8 mouse cellular contexts compared by ENCODE assay signal in the genomic region with DNA sequence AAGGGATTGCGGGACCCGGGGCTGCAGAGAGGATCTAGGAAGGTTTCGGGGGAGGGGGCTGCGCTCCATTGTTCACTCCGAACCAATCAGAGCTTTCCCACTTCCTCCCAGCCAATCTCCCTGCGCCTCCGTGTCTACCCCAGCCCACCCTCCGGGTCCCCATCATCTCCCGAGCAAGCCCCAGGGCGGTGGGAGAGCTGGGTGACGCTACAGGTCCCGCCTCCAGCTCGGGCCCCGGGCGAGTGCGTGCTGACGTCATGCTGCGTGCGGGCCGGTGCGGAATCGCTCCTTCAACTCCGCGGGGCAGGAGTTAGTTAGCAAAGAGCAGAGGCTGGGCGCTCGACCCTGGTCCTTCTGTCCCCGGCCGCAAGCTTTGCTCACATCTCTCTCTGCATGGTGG. TPM values are rescaled to one million over a fixed set of nuclear protein-coding genes. Genes with fewer than 3 reads are reported as not detected.
DNase-seq lines count a peak whose midpoint lies in the region; ATAC-seq lines count a peak whose summit lies in the region.

No protein-coding gene starts in this region.

- peak; percentile 29 for DNase-seq in right cerebral cortex, postnatal 25 days
- no peak for DNase-seq in right cerebral cortex, postnatal 36 days (ENCODE audit: low spot score in 2 of 2)
- DNase-seq in brain, embryonic 18.5 days (ENCODE audit: low read depth, low spot score), result peak; percentile 72
- DNase-seq in gastrocnemius, adult 8-10 months (ENCODE audit: low spot score in 2 of 2), result peak; percentile 3 to 17
- peak; percentile 95 for DNase-seq in intestine, embryonic 14.5 days (ENCODE audit: low spot score)
- peak; percentile 42 for DNase-seq in lung, postnatal 10 days
- DNase-seq in retina, embryonic 14.5 days (ENCODE audit: low spot score), result peak; percentile 91
- DNase-seq in right cerebral cortex, adult 18-20 months, result no peak

- peak; percentile 92 for ATAC-seq in intestine, embryonic 14.5 days (replicated peaks; ENCODE audit: low FRiP score, low TSS enrichment, low read depth)

- peaks cover 16% of the 10 kb centered on the region for H3K4me1 ChIP-seq in intestine, embryonic 14.5 days (replicated peaks; ENCODE audit: control insufficient read depth, insufficient read depth, low read length)

- H3K27ac ChIP-seq in intestine, embryonic 14.5 days (ENCODE audit: low read depth), result peak overlapping the region; percentile 77

- H3K36me3 ChIP-seq in intestine, embryonic 14.5 days (ENCODE audit: control insufficient read depth, insufficient read depth, low read length), result no peaks in the 10 kb centered on the region

- H3K9me3 ChIP-seq in intestine, embryonic 14.5 days (ENCODE audit: control insufficient read depth, low read length), result no peaks in the 10 kb centered on the region

- peaks cover 62% of the 10 kb centered on the region for H3K27me3 ChIP-seq in intestine, embryonic 14.5 days (replicated peaks; ENCODE audit: control insufficient read depth, insufficient read depth, low read length)

- peak overlapping the region; percentile 45 for H3K4me3 ChIP-seq in intestine, embryonic 14.5 days (ENCODE audit: low read depth, low read length)

- WGBS in intestine, embryonic 14.5 days, result under 1% methylated on average over 28 of the region's 28 CpGs

- peak overlapping the region; percentile 70 for H3K4me2 ChIP-seq in intestine, embryonic 14.5 days (ENCODE audit: low read length)

- H3K9ac ChIP-seq in intestine, embryonic 14.5 days (ENCODE audit: low read length), result peak overlapping the region; percentile 62

RNA-seq across cellular contexts. Expression of gene Isl2, which starts 2.4 kb away (rescaled TPM):
- total RNA-seq in gastrocnemius, adult 8-10 months (2022), result under 1 TPM in 1 of 4 experiments, not detected in 3; 0.41 TPM
- 6.1 and 6.7 TPM in 2 replicates for polyA plus RNA-seq in intestine, embryonic 14.5 days (2014; fragmentation: Nextera tagmentation; extraction: Ambion mirVana)

RNA-seq across cellular contexts. Expression of gene Etfa, which starts 28.8 kb away (rescaled TPM):
- 100 to 1,000 TPM; 216 to 259 (median 240) TPM for total RNA-seq in gastrocnemius, adult 8-10 months (2022)
- polyA plus RNA-seq in intestine, embryonic 14.5 days (2014; fragmentation: Nextera tagmentation; extraction: Ambion mirVana), result 222 and 225 TPM in 2 replicates

Comparison
In these comparisons a context has a peak if more than half of its experiments do, and no peak if none do; other contexts are left out.
1. DNase-seq: peak in right cerebral cortex, postnatal 25 days (single experiment), brain, embryonic 18.5 days (single experiment), gastrocnemius, adult 8-10 months (2 of 2), intestine, embryonic 14.5 days (single experiment), lung, postnatal 10 days (single experiment) and retina, embryonic 14.5 days (single experiment); none in right cerebral cortex, postnatal 36 days (0 of 2) and right cerebral cortex, adult 18-20 months (single experiment).